Mouse (Mus musculus) myocyte (in vitro differentiated cells): Measurements from ENCODE around the gene Edil3.

ENCODE experiments used
- E2F4 ChIP-seq: IDR thresholded peaks from one replicate; pipeline ENCODE4 v1.6.1; 2011; ENCODE audit warnings: mild to moderate bottlenecking, control low read depth, moderate library complexity; ENCODE audit not compliant: insufficient read depth
- MAX ChIP-seq: IDR thresholded peaks from one replicate; pipeline ENCODE4 v1.6.1; 2011; ENCODE audit warnings: low read depth, mild to moderate bottlenecking, control low read depth
- MYOD1 ChIP-seq, 3 experiments: IDR thresholded peaks; one replicate each; pipeline ENCODE4 v1.6.1; 2011; ENCODE audit warnings: control low read depth in 2 of 3, low read depth in 2 of 3, mild to moderate bottlenecking in 2 of 3, moderate library complexity in 1 of 3; ENCODE audit not compliant: insufficient read length in 2 of 3, control insufficient read depth in 1 of 3
- MYOG ChIP-seq, 3 experiments: IDR thresholded peaks; one replicate each; pipeline ENCODE4 v1.6.1; 2011; ENCODE audit warnings: control low read depth in 2 of 3, low read depth in 2 of 3, mild to moderate bottlenecking in 2 of 3; ENCODE audit not compliant: insufficient read length in 2 of 3, control insufficient read depth in 1 of 3, insufficient read depth in 1 of 3
- POLR2A ChIP-seq: IDR thresholded peaks from one replicate; pipeline ENCODE4 v1.6.1; 2011; ENCODE audit warnings: low read depth, mild to moderate bottlenecking, control low read depth, moderate library complexity; ENCODE audit not compliant: insufficient read length
- POLR2AphosphoS2 ChIP-seq: IDR thresholded peaks from one replicate; pipeline ENCODE4 v1.6.1; 2011; ENCODE audit warnings: low read depth, control low read depth; ENCODE audit not compliant: insufficient read length
- TCF12 ChIP-seq: IDR thresholded peaks from one replicate; pipeline ENCODE4 v1.6.1; 2011; ENCODE audit warnings: mild to moderate bottlenecking, control low read depth; ENCODE audit not compliant: poor library complexity, insufficient read depth, severe bottlenecking
- USF1 ChIP-seq: IDR thresholded peaks from one replicate; pipeline ENCODE4 v1.6.1; 2011; ENCODE audit warnings: low read depth, mild to moderate bottlenecking, control low read depth, moderate library complexity

- TF ChIP-seq E2F4, result no peak
- no peak for TF ChIP-seq MYOD1 (IDR thresholded peaks at IDR 0.05; ENCODE audit: control insufficient read depth in 1 of 3, insufficient read length in 2 of 3, low read depth in 2 of 3)
- TF ChIP-seq MAX, result no peak
- TF ChIP-seq POLR2A, result no peak
- TF ChIP-seq MYOG (IDR thresholded peaks at IDR 0.05; ENCODE audit: control insufficient read depth in 1 of 3, insufficient read depth in 1 of 3, insufficient read length in 2 of 3, low read depth in 2 of 3), result no peak
- no peak for TF ChIP-seq POLR2AphosphoS2
- TF ChIP-seq TCF12, result no peak
- TF ChIP-seq USF1, result no peak
Measured at GRCm38 (mm10) chr13:89334494-89334893, 513.2 kb downstream of the Edil3 start.
